Mouse (Mus musculus) olfactory bulb, adult 2 months (tissue): Measurements from ENCODE around the gene Igf1r.

ENCODE experiments used
- CTCF ChIP-seq: fragments of 200-500 bp; IDR thresholded peaks from 2 replicates; pipeline ENCODE4 v1.5.1; 2012; ENCODE audit warnings: low read depth, mild to moderate bottlenecking, low read length, moderate library complexity; ENCODE audit not compliant: insufficient read depth
- POLR2A ChIP-seq: fragments of 200-500 bp; IDR thresholded peaks from 2 replicates; pipeline ENCODE4 v1.6.1; 2012; ENCODE audit warnings: mild to moderate bottlenecking, low read depth, low read length, moderate library complexity; ENCODE audit not compliant: insufficient read depth

DNA sequence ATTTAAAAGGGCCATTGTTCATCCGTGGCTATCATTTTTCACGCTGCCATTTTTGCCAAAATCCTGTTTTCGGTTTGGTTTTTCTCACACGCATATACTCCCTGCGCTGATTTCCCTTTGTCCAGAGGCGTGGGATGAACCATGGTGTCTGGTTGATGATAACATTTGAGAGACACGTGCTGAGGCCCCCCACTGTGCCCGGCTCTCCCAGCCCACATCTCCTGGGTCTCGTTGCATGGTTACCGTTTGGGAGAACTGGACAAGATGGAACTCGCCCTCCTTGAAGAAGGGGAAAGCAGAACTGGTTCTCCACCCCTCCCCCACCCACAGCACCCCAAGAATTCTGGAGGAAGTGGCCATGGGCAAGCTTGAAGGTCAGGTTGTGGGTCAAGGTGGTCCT lies 274.4 kb downstream of the Igf1r start:
- TF ChIP-seq CTCF, result no peak
- TF ChIP-seq POLR2A, result no peak
